Mouse (Mus musculus) CH12.LX (cell line): ENCODE data around the gene Pex14. TPM values are rescaled to one million over a fixed set of nuclear protein-coding genes. Genes with fewer than 3 reads are reported as not detected.
"Not testable (repeated sequence)": the region's sequence is repeated elsewhere in the genome, so short reads cannot be mapped to it uniquely, and the experiment has no call there.

Source experiments
- DNase-seq: peaks from one replicate; pipeline ENCODE4 v3.0.0-alpha.2; 2013; ENCODE audit errors: extremely low read depth
- H3K27ac ChIP-seq: 2 replicates; pipeline ENCODE4 v1.5.1; 2012; ENCODE audit warnings: low read depth, mild to moderate bottlenecking, control low read depth, moderate library complexity; ENCODE audit not compliant: insufficient read depth
- H3K27me3 ChIP-seq: replicated peaks from 2 replicates; pipeline ENCODE3; 2012; ENCODE audit warnings: inconsistent platforms
- H3K36me3 ChIP-seq, 2 experiments: replicated peaks in 1 of 2; 2 replicates each; pipeline versions ENCODE3 to v1.6.1; 2012; ENCODE audit warnings: inconsistent platforms in 1 of 2, low read length in 1 of 2, mild to moderate bottlenecking in 1 of 2, mixed read lengths in 1 of 2, moderate library complexity in 1 of 2; ENCODE audit not compliant: control insufficient read depth in 1 of 2, insufficient read depth in 1 of 2
- H3K4me1 ChIP-seq, 2 experiments: 2 replicates each; pipeline ENCODE4 v1.6.1; 2012; ENCODE audit warnings: inconsistent platforms in 1 of 2, moderate library complexity in 1 of 2; ENCODE audit not compliant: insufficient read depth in 2 of 2, control insufficient read depth in 1 of 2
- H3K4me2 ChIP-seq: 2 replicates; pipeline ENCODE4 v1.6.1; 2012; ENCODE audit warnings: low read depth, mild to moderate bottlenecking, control low read depth; ENCODE audit not compliant: poor library complexity, insufficient read depth, severe bottlenecking
- H3K4me3 ChIP-seq, 3 experiments: fragments of 150-350 bp in 1 of 3; sonication (generic) in 1 of 3; replicated peaks in 1 of 3; 2 replicates each; pipeline versions ENCODE3 to v1.5.1; 2011 to 2012; ENCODE audit warnings: low read depth in 2 of 3, low read length in 2 of 3, mild to moderate bottlenecking in 2 of 3, moderate library complexity in 2 of 3, control low read depth in 1 of 3, improper control_type of control experiment in 1 of 3, inconsistent platforms in 1 of 3, mixed read lengths in 1 of 3; ENCODE audit not compliant: poor library complexity in 1 of 3
- H3K79me2 ChIP-seq: replicated peaks from 2 replicates; pipeline ENCODE4 v1.6.1; 2012; ENCODE audit warnings: mild to moderate bottlenecking, moderate library complexity; ENCODE audit not compliant: control insufficient read depth, poor library complexity, insufficient read depth, severe bottlenecking; ENCODE audit errors: extremely low read depth
- H3K9ac ChIP-seq: 2 replicates; pipeline ENCODE4 v1.6.1; 2012; ENCODE audit warnings: low read depth, mild to moderate bottlenecking, control low read depth, moderate library complexity; ENCODE audit not compliant: insufficient read depth
- H3K9me3 ChIP-seq: replicated peaks from 2 replicates; pipeline ENCODE3; 2012; ENCODE audit warnings: low read length, inconsistent platforms, mixed read lengths
- CHD1 ChIP-seq: IDR thresholded peaks from 2 replicates; pipeline ENCODE4 v1.6.1; 2012; ENCODE audit warnings: low read depth, low read length, improper control_type of control experiment, inconsistent platforms
- CTCF ChIP-seq, 2 experiments: IDR thresholded peaks in 1 of 2; conservative IDR thresholded peaks in 1 of 2; 2 replicates each; pipeline ENCODE4 v1.5.1; 2011 to 2012; ENCODE audit warnings: low read depth in 2 of 2, low read length in 2 of 2, improper control_type of control experiment in 1 of 2, inconsistent platforms in 1 of 2, mild to moderate bottlenecking in 1 of 2, moderate library complexity in 1 of 2
- E2F4 ChIP-seq: IDR thresholded peaks from 2 replicates; pipeline ENCODE4 v1.6.1; 2011; ENCODE audit warnings: low read depth, low read length, improper control_type of control experiment; ENCODE audit not compliant: insufficient replicate concordance
- ELF1 ChIP-seq: IDR thresholded peaks from 2 replicates; pipeline ENCODE4 v1.6.1; 2014; ENCODE audit warnings: low read depth, mild to moderate bottlenecking, inconsistent platforms, low read length, improper control_type of control experiment
- HCFC1 ChIP-seq: IDR thresholded peaks from 2 replicates; pipeline ENCODE4 v1.6.1; 2012; ENCODE audit warnings: low read depth, mild to moderate bottlenecking, inconsistent platforms, low read length, improper control_type of control experiment
- JUN ChIP-seq: IDR thresholded peaks from 2 replicates; pipeline ENCODE4 v1.6.1; 2011; ENCODE audit warnings: low read depth, mild to moderate bottlenecking, low read length, improper control_type of control experiment, moderate library complexity; ENCODE audit not compliant: insufficient read depth
- JUND ChIP-seq: conservative IDR thresholded peaks from 2 replicates; pipeline ENCODE4 v1.6.1; 2011; ENCODE audit warnings: low read depth, low read length, improper control_type of control experiment
- KAT2A ChIP-seq: IDR thresholded peaks from 2 replicates; pipeline ENCODE4 v1.6.1; 2012; ENCODE audit warnings: low read length, improper control_type of control experiment, inconsistent platforms; ENCODE audit not compliant: insufficient replicate concordance
- MAFK ChIP-seq: IDR thresholded peaks from 2 replicates; pipeline ENCODE4 v1.6.1; 2011; ENCODE audit warnings: low read length, improper control_type of control experiment; ENCODE audit not compliant: insufficient replicate concordance
- MAX ChIP-seq: IDR thresholded peaks from 2 replicates; pipeline ENCODE4 v1.6.1; 2011; ENCODE audit warnings: low read length, improper control_type of control experiment
- MAZ ChIP-seq: IDR thresholded peaks from 2 replicates; pipeline ENCODE4 v1.6.1; 2012; ENCODE audit warnings: low read depth, mild to moderate bottlenecking, inconsistent platforms, low read length, improper control_type of control experiment, moderate library complexity
- MEF2A ChIP-seq: IDR thresholded peaks from 2 replicates; pipeline ENCODE4 v1.6.1; 2014; ENCODE audit warnings: low read depth, mild to moderate bottlenecking, inconsistent platforms, low read length, improper control_type of control experiment, borderline replicate concordance
- MYC ChIP-seq: IDR thresholded peaks from 2 replicates; pipeline ENCODE4 v1.6.1; 2011; ENCODE audit warnings: low read depth, mild to moderate bottlenecking, improper control_type of control experiment, low read length
- NELFE ChIP-seq: IDR thresholded peaks from 2 replicates; pipeline ENCODE4 v1.6.1; 2011; ENCODE audit warnings: low read depth, low read length, improper control_type of control experiment
- NRF1 ChIP-seq: IDR thresholded peaks from 2 replicates; pipeline ENCODE4 v1.6.1; 2014; ENCODE audit warnings: low read depth, mild to moderate bottlenecking, inconsistent platforms, low read length, improper control_type of control experiment, moderate library complexity
- POLR2A ChIP-seq: IDR thresholded peaks from 2 replicates; pipeline ENCODE4 v1.6.1; 2011; ENCODE audit warnings: low read depth, mild to moderate bottlenecking, improper control_type of control experiment, low read length
- RAD21 ChIP-seq: IDR thresholded peaks from 2 replicates; pipeline ENCODE4 v1.6.1; 2011; ENCODE audit warnings: low read depth, mild to moderate bottlenecking, low read length, improper control_type of control experiment, moderate library complexity
- TCF12 ChIP-seq: IDR thresholded peaks from 2 replicates; pipeline ENCODE4 v1.6.1; 2014; ENCODE audit warnings: low read depth, mild to moderate bottlenecking, inconsistent platforms, low read length, improper control_type of control experiment
- UBTF ChIP-seq: IDR thresholded peaks from 2 replicates; pipeline ENCODE4 v1.6.1; 2012; ENCODE audit warnings: low read depth, mild to moderate bottlenecking, inconsistent platforms, low read length, improper control_type of control experiment, moderate library complexity
- USF1 ChIP-seq: IDR thresholded peaks from 2 replicates; pipeline ENCODE4 v1.6.1; 2014; ENCODE audit warnings: low read depth, mild to moderate bottlenecking, inconsistent platforms, low read length, improper control_type of control experiment
- USF2 ChIP-seq: conservative IDR thresholded peaks from 2 replicates; pipeline ENCODE4 v1.6.1; 2011; ENCODE audit warnings: low read depth, low read length, improper control_type of control experiment
- ZMIZ1 ChIP-seq: IDR thresholded peaks from 2 replicates; pipeline ENCODE4 v1.6.1; 2012; ENCODE audit warnings: low read depth, mild to moderate bottlenecking, inconsistent platforms, low read length, improper control_type of control experiment
- ZNF384 ChIP-seq: IDR thresholded peaks from 2 replicates; pipeline ENCODE4 v1.6.1; 2012; ENCODE audit warnings: low read depth, low read length, improper control_type of control experiment, inconsistent platforms
- dilution Hi-C: fragments of 300-500 bp; cut with MboI; formaldehyde crosslinking; loops from 2 replicates; pipeline ENCODE4 v1.14.3; 2020; ENCODE audit warnings: low sequenced_read_pairs; ENCODE audit not compliant: extremely low pct_unique_long_range_greater_than_20kb, extremely low pct_ligation_motif_present
- in situ Hi-C: fragments of 300-500 bp; cut with MboI; formaldehyde crosslinking; loops from 3 replicates; pipeline ENCODE4 v1.14.3; 2019; ENCODE audit warnings: low sequenced_read_pairs, low pct_ligation_motif_present, low pct_unique_long_range_greater_than_20kb, mixed read lengths
- polyA plus RNA-seq: library from polyadenylated mRNA; unstranded; fragments of >175 nt; gene quantifications from 2 replicates; pipeline ENCODE4 v1.2.1, GENCODE M21; 2012; ENCODE audit warnings: low read depth; ENCODE audit not compliant: insufficient read length
- total RNA-seq, 2 experiments: library from RNA; depleted of rRNA; stranded (reverse); fragments of 300-350 nt in 1 of 2; fragments of >200 nt in 1 of 2; gene quantifications; 2 replicates each; pipeline ENCODE4 v1.2.3; 2012 to 2014

Gene Pex14
- total and polyA plus RNA-seq, 3 experiments, result 48.5 to 67.7 (median 63.6) TPM

DNA sequence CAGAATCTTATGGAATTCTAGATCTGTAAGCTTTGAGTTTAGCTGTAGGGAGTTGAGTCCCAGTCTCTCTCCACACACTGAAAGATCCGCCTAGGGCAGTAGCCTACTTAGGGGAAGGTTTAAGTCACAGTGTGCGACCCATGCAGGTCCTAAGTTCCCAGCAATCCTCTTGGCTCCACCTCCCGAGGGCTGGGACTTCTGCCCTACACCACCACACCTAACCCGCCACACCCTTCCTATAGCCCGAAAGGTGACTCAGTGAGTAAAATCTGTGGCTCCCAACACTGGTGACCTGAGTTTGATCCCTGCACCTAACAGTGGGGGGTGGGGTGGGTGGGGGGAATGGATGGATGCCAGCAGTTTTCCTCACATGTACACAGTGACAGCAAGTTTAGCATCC, 23.8 kb upstream of the Pex14 start:
- Histone ChIP-seq H3K27me3 (no peaks in the 10 kb centered on the region), H3K4me2 (no peak overlapping the region), H3K4me3 (no peak overlapping the region), H3K79me2 (no peaks in the 10 kb centered on the region), H3K9me3 (no peaks in the 10 kb centered on the region), H3K9ac (no peak overlapping the region), H3K27ac (no peak overlapping the region), H3K4me1 (0 out of 4 replicates have a peak, but pooled peaks cover 0 to 2% of the 10 kb centered on the region in 2 experiments), H3K36me3 (peaks cover 26 to 84% of the 10 kb centered on the region in 2 experiments)
- in situ Hi-C loops (no loop called here), dilution Hi-C loops (no loop called here)
- DNase-seq, result no peak
- no peak for TF ChIP-seq MAFK
- TF ChIP-seq KAT2A, result no peak

DNA sequence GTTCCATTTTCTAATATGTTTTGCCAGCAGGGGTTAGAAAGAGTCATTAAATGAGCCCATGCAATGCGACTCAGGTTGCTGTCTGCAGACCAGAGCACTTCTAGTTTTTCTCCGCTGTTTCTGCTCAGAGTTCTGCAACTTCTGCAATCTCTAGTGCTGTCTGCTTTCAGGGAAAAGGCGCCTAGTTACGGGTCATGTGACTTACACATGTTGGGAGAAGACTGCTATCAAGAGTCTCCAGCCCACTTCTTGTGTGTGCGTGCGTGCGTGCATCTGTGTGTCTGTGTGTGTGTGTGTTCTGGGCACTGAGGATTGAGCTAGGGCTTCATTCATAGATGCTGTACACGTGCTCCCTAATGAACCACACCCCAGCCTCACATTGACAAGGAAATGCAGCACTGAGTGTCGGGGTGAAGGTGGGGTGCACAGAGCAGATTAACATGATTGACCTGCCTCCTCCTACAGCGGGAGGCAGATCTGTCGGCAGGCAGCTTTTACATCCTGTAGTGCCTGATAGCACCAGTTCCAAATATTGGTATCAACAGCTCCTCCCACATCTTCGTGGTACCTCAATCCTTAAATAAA, 20.4 kb upstream of the Pex14 start:
- peaks cover 24 to 86% of the 10 kb centered on the region in 2 experiments for H3K36me3 ChIP-seq
- DNase-seq, in situ Hi-C loops, H3K4me3 ChIP-seq, H3K79me2 ChIP-seq, H3K4me1 ChIP-seq, H3K27ac ChIP-seq, H3K9me3 ChIP-seq, H3K27me3 ChIP-seq, dilution Hi-C loops, H3K4me2 ChIP-seq, H3K9ac ChIP-seq: not testable (repeated sequence)

GRCm38 (mm10) chr4:149103875-149104561, 4.3 kb upstream of the Pex14 start, which contains the start of gene Dffa:
Gene Dffa (plus strand): TSS chr4:149104146.
- in situ Hi-C loops, result no loop called here
- H3K4me3 ChIP-seq, result peak within 1 kb of the TSS; percentile 69 to 93 (median 92)
- TF ChIP-seq MAZ, result no peak; the same call in 1 of the 2 replicates
- TF ChIP-seq ELF1, result peak; percentile 85
- no peak for TF ChIP-seq CHD1
- TF ChIP-seq ZNF384, result peak; percentile 72
- TF ChIP-seq MAFK, result no peak
- peak; percentile 57; the same call in 1 of the 2 replicates for TF ChIP-seq TCF12
- no peak for TF ChIP-seq RAD21
- TF ChIP-seq ZMIZ1, result peak; percentile 40; the same call in 1 of the 2 replicates
- TF ChIP-seq MYC, result 0 out of 2 replicates have a peak, but pooled peaks have one; percentile 13
- no peak for TF ChIP-seq UBTF
- peak; percentile 38; the same call in 1 of the 2 replicates for TF ChIP-seq USF1
- no peak for TF ChIP-seq JUN
- TF ChIP-seq CTCF (conservative IDR thresholded peaks at IDR 0.05 in 1 of 2, IDR thresholded peaks at IDR 0.05 in 1 of 2; ENCODE audit: low read depth in 2 of 2, low read length in 2 of 2), result no peak
- no peak for TF ChIP-seq JUND
- TF ChIP-seq USF2, result no peak
- TF ChIP-seq POLR2A, result peak; percentile 82
- no peak for TF ChIP-seq MAX
- peak; percentile 99 for TF ChIP-seq HCFC1
- TF ChIP-seq NELFE, result peak; percentile 55; the same call in 1 of the 2 replicates
- peak; percentile 38; the same call in 1 of the 2 replicates for TF ChIP-seq MEF2A
- peak; percentile 43; the same call in 1 of the 2 replicates for TF ChIP-seq NRF1
- no peak for TF ChIP-seq E2F4

More at GRCm38 (mm10) chr4:149103875-149104561, 4.3 kb upstream of the Pex14 start, which contains the start of gene Dffa:
- peaks cover 0 to 11% of the 10 kb centered on the region in 2 experiments; a peak in 3 of 4 replicates for H3K4me1 ChIP-seq
- no peaks in the 10 kb centered on the region for H3K9me3 ChIP-seq
- no peak within 1 kb of the TSS for H3K27ac ChIP-seq
- H3K79me2 ChIP-seq, result peaks cover 4% of the 10 kb centered on the region
- peak within 1 kb of the TSS; percentile 75 for H3K9ac ChIP-seq
- H3K27me3 ChIP-seq, result no peaks in the 10 kb centered on the region
- peak within 1 kb of the TSS; percentile 48 for H3K4me2 ChIP-seq
- DNase-seq, result peak; percentile 93
- H3K36me3 ChIP-seq, result peaks cover 18 to 25% of the 10 kb centered on the region in 2 experiments
- dilution Hi-C loops, result no loop called here
